Mouse (Mus musculus) embryo, embryonic 11 days (tissue): ENCODE results near the gene Ankrd39.
A peak's percentile ranks its signal among the peaks of the same experiment; 100 is the strongest.

Experiments used
- DNase-seq: peaks from one replicate; pipeline ENCODE4 v3.0.0-alpha.2; 2015

Gene Ankrd39

DNA sequence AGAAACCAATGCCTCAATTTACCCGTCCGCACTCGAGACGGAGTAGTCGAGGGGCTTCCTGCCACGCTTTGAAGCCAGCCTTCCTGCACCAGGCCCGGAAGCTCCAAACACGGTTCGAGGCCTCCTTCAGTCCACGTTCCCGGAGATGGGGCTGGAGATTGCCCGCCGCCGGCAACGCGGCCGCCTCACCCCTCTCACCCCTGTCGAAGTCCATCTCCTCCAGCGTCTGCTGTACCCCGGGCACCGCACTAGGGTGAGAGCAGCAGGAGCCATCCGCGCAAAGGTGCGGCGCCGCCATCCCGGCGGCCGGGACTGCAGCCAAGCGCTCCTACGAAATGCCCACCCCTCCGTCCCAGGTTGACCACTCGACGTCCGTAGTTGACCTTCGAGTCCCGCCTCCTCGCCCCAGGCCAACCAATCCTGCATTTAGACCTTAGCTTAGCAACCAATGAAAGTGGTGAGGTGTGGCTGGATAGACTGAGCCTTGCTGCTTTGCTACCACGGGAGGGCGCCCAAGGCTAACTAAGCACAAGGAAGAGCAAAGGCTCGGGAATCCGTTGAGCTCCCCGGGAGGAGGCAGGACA is at the start of gene Ankrd39:
Ankrd39 (minus strand) TSS at position 558 of the 584 bp plus-strand sequence.
- peak; percentile 98 for DNase-seq

DNA sequence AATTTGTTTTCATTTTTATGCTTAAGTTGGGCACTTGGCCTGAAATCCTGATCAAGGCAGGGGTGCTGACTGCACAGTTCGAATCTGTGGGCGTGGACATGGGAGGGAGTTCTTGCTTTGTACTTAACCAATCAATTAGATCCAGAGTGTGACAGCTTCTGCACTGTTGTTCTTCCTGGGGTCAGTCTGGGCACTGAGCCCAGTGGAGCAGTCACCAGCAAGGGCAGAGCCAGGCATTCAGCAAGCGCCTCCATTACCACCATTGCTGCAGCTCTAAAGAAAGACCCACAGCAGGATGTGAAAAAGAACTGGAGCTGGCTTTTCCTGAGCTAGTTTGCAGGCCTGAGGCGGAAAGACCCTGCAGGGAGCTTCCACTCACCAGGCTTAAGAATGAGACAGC is 48.9 kb upstream of the Ankrd39 start:
- peak; percentile 62 for DNase-seq

DNA sequence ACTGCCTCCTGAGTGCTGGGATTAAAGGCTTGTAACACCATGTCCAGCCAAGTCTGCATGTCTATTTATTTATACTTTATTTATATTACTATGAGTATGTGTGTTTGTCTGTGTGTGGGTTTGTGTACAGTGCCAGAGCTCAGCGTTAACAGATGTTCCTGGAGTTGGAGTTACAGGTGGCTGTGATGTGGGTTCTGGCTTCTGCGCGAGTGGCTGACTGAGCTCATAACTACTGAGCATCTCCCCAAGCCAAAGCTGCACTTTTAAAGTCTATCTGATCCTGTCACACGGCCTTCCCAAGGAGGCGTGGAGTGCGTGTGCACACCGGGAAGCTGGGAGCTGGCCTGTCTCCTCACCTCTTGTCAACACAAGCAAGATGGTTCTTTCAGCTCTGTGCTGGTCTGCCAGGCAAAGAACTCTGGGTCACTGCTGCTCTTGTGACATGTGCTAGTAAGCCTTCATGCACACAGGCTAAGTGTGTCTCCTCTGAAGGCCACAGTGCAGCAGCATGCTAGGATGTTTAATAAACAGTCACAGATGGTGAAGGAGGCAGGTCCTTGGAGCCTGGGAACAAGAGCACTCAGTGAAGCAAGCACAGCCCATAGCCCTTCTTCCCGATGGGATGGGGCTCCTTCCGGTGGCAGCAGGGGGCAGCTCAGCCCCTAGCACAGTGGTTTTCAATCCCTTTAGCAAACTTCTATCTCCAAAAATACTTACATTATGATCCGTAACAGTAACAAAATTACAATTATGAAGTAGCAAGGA is 48.1 kb upstream of the Ankrd39 start:
- DNase-seq, result peak; percentile 50

DNA sequence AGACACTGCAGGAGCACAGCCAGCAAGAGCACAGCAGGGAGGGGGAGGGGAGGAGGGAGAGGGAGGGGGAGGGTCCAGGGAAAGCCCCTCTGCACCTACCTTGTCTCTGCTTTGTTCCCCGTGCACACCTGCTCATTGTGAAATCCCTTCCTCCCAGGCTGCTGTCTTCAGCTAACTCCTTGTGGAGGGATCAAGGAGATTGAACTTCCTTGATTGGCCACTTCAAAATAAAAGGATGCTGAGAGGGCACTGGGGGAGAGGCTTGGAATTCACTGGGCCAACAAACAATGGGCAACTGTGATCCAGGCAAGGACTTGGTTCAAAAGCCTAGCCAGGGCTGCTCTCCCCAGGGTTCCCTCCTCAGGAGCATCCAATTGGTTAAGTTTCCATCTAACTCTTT is 45.9 kb upstream of the Ankrd39 start:
- no peak for DNase-seq

DNA sequence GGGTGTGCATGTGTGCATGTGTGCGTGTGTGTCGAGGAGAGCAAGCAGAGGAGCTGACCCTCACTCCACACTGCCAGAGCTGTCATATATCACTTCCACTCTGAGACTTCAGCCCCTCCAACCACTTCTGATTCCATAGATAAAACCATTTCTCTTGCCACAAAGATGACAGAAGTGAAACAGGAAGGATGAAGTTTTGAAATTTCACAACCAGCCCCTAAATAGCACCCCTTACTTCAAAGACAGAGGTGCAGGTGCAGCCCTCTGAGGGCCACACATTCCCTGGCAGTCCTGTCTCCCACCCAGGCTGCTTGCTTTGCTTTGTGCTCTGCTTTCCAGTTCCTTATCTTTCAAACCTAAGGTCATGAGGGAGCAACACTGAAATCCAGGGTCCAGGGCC is 44.2 kb upstream of the Ankrd39 start:
- DNase-seq, result no peak

DNA sequence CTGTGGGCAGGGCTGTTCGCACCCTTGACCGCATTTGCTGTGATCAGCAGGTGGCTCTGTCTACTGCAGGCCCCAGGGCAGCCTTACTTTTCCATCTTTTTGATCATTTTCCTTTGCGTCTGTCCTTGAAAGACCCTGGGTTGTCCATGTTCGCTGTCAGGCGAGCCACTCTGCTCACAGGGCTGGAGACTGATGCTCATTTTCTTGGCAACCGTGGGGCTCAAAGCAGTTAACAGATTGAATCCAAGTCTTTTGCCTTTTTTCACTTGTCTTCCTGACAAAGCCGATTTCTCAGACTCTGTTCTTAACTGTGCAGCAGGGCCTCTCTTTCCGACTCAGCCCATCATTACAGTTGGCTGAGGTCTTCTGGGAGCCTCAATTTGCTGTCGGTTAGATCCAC is 43.4 kb upstream of the Ankrd39 start:
- no peak for DNase-seq

DNA sequence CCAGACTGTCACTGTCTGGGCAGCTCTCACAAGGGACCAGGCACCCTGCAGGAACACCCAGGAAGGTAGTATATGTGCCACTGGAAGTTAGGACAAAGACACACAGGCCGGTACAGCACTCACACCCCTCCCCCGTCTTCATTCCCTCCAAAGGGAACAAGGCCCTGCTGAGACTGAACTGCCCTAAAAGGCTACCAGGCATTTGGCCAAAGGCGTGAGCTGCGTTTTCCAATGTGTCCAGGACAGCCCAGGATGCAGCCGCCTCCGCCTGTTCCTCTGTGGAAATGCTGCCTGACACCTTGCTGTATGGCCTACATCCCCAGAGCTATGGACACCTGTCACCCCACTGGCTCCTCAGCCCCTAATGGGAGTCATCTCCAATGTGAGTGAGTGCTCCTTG is 42.2 kb upstream of the Ankrd39 start:
- no peak for DNase-seq

DNA sequence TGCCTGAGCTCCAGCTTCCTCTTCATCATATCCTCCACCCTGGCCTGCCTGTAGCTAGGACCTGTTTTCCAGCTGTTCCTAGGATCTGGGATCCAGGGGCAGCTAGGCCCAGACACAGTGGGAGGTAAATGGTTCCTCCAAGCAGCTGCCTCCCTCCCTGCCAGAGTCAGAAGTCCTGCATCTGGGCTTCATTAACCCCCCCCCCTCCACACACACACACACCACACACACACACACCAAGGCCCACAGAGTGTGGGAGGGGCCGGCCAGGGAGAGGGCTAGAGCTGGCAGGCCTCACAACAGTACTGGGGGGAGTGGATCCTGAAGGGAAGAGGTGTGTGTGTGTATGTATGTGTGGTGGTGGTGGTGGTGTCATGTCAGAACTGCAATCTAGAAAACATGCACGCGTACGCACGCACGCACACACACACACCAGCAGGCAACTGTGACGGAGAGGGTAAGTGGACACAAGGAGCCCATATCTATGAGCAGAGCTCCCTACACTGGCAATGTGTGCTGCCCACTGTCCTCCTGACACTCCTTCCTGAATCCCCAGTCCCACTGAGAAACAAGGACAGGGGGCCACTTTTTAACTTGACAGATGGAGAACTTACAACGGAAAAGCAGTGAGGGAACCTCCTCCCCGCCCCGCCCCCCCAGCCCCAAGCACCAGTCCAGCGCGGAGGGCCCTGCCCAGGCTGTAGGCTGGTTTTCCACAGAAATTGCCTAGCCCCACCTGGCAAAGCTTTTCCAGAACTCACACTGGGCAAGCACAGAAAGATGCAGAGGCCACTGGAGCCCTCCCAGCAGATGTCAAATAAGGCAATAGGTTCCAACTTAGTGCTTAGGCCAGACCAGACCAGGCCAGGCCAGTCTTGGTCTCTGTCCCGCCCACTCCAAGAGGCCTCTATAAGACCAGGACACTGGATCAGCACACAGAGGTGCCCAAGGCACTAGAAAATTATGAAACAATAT is 41.5 kb upstream of the Ankrd39 start:
- peak; percentile 81 for DNase-seq

DNA sequence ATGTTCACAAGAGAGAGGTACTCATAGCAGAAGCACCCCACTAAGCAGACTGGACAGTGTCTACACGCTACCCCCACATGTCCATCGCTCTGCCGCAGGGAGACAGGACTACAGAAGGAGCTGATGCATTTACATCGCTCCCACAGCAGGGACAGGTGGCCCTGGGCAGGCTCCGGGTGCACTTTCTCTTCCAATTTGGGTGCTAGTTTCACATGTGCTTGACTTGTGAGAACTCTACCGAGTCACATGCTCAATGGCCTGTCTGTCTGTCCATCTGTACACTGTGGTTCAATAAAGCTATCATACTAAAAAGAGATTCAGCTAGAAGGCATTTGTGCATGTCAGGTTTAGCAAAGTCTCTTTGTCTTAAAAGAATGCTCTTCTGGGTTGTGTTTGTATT is 40.6 kb upstream of the Ankrd39 start:
- DNase-seq, result no peak

DNA sequence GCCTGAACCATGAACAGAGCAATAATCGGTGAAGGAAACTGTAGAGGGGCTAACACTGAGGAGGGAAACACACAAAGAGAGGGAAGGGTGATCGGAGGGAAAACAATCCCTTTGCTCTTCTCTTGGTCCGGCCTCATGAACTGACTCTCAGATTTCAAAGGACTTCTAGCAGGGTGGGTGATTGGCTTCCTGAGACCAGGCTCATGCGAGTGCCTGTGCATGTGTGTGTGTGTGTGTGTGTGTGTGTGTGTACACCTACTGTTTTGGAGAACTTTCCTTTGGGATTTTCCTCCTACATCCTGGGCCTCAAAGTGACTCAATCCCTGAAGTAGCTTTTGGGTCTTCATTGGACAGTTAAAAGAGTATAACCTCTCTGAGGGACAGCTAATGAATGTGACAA is 39.0 kb upstream of the Ankrd39 start:
- peak; percentile 41 for DNase-seq

DNA sequence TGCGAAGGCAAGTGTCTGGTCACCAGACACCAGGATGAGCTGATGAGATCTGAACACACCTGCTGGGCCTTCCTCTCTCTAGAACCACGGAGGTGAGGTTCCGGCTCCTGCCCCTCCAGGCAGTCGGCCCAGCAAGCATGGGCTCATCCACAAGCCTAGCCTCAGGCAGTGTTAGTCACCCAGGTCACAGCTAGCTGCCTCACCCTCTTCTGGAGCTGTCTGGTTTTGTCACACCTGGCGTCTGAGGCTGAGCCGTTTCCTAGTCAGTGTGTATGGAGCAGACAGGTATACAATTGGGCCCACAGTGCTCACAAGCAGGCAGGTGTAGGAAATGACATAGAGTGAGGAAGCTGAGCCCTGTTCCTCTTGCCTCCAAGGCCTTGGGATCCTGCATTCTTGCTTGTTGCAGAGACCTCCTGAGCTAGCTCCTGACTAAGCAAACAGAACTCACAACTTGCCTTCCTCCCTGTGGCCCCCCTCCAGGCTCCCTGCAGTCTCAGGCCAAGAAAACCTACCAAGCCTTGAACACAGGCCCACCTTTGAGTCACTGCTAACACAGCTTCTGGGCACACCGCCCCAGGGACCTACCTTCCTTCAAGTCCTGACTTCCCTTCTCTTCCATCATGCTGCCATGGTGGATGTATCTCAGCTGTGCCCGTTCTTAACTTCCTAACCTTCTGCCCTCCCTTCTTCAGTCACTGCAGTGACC is 36.3 kb upstream of the Ankrd39 start:
- DNase-seq, result no peak

DNA sequence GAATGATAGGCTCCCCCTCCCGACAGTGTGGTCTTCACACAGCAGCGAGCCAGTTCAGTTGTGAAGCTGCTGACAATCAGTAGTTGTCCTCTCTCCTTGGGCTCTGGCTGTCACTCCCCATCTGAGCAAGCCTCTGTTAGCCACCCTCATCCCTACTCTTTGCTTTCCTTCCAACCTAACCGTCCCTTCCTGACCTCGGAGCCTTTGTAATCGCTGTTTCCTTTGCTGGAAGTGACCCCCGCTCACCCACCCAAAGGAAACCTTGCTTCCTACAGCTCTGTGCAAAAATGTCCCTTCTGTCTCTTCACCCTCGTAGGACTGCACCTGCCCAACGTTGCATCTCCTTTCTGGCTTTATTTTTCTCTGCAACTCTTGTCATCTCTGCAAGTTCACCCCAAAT is 35.0 kb upstream of the Ankrd39 start:
- no peak for DNase-seq

DNA sequence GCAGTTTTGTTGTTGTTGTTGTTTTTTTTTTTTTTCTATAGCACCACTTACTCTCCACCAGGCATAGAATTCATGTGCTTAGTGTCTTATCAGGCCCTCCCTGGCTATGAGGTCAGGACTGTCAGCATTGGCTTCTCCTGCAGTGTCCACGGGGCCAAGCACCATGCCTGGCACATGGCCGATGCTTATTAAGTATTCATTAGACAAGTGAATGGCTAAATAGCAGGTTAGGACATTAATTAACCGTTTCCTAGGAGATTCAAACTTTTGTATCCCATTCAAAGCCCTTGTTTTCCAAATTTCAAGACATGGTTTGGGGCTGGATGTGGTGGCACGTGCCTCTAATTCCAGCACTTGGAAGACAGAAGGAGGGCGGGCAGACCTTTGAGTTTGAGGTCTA is 34.0 kb upstream of the Ankrd39 start:
- no peak for DNase-seq

DNA sequence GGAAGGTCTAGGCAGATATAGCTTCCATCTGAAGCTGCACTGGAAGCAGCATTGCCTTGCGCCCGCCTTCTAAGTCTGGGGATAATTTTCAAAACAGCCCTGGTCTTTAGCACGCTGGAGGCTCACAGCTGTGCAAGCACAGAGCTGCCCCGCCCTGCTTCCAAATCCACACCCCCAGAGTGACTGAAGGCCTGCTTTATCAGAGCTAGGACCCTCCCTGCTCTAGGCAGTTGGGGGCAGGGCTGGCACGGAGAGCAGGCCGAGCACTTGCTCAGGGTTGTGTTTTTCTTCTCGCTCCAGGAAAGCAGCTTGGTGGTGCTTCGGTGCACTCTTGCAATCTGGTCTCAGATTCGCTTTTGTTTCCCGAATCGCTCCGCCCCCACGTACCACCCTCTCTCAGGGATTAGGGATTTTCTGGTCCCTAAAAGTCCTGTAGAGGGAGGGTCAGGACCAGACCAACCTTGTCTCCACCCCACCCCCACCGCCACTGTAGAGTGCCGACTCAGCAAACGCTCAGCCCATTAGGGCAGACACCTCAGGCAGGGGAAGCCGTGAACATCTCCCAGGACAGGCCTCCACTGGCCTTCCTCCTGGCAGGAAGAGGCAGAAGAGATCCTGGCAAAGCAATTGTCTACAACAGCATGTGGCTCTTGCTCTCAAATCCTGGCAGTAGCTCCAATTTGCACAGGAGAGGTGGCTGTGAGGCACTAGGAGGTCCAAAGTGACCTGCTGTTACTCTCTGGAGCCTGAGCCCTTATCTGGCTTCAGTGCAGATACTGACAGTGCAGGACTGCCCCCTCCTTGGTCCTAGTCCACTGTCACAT is 33.4 kb upstream of the Ankrd39 start:
- peak; percentile 89 for DNase-seq

DNA sequence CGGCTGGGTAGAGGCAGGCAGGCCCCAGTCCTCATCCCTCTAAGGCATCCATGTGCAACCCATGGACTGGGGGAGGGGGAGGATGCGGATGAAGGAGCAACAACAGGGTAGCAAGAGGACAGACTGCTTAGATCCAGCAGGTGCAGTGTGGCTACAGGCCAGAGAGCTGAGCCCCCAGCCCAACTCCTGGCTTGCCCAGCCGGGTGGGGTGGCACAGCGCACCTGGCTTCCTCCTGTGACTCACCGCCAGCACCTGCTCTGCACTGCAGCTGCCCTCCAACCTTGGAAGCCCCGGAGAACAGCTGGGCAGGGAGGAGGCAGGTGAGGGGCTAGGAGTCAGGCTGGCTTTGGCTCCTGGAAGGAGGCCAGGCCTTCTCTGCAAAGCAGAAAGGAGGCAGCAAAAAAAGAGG is 32.7 kb upstream of the Ankrd39 start:
- DNase-seq, result no peak

DNA sequence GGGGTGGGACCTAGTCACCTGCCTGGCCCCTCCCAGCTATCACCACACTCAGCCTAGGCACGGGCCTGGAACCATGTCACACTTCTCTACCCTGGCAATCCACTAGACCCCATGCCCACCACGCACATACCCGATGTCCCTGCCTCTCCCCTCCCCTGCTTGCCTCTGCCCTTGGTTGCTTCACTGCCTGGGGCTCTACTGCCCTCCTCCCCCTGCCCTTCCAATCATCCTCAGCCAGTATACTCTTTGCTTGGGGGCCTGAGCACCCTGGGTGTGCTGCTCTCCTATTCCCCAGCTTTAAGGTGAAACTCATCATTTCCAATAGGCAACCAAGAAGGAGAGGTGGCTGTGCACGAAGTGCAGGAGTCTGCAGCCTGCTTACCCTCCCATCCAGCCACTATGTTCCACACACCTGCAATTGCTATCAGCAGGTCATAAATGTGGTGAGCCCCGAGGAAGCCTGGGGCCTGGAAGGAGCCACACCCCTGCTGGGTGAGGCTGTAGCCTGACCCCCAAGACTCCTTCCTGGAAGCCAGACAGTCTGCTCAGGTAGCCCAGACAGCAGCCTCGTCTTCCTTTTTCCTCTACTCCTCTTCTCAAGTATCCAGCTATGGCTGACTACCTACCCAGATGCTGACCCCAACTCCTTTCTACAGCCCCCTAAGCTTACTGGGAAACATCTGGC is 29.9 kb upstream of the Ankrd39 start:
- DNase-seq, result no peak

DNA sequence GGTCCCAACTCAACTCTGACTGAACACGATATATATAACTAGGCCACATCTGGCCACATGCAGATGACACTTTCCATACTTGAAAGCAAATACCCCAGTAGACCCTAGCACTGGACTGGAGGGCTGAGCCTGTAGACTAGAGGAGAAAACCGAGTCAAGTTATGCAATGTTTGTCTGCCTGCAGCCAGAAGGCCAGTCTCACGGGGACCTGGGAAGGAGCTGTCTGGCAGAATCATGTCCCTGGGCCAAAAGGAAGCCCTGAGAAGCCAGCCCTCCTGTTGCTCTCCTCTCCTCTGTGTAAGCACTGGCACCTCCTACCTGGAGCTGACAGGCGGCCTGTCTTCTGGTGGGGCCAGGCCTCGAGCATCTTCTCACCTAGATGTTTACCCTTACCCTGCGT is 28.1 kb upstream of the Ankrd39 start:
- DNase-seq, result no peak

DNA sequence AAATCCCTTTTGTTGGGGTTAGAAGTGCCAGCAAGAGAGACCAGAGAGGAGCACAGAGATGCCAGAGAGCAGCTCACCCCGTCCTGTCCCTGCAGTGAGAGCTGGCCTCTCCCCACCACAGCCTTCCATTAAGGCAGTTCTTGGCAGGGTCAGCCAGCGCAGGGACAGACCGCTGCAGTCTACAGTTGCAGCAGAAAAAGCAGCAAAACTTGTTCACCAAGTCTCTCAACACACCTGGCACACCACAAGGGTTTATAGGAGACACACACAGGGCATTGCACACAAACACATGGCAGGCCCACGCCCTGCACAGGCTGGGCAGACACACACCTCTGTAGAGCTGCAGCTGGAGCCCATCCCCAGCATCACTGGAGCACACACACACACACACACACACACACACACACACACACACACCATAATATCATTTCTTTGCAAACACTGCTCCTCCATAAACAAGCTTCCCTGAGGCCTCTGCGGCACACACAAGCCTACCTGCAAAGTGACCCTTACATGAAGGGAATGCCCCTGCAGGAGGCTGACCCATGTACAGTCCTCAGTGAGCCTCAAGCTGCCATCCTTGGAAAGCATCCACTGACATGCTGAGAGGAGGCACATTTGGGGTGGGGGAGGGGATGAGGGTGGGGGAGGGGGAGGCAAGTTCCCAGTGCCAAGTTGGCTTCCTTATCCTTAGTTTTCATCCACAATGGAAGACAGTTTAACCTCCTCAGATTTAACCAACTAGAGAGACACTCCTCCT is 27.1 kb upstream of the Ankrd39 start:
- DNase-seq, result no peak

DNA sequence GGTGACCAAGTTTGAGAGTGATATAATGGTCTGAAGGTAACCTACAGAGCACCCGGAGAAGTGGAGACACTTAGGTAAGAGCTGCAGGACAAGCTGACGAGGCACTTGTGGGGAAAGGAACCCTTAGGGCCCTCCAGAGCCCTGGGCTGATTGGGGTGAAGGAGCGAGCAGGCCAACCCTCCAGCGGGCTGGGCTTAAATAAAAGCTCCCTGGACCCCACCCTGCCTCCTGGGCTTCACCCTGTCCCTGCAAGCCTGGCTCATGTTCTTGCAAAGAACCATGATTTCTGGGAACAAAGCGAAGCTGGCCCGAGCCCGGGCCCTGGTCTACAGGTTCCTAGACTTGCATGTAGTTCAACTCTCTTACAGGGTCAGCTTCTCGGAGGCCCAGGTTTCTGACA is 26.3 kb upstream of the Ankrd39 start:
- DNase-seq, result no peak

DNA sequence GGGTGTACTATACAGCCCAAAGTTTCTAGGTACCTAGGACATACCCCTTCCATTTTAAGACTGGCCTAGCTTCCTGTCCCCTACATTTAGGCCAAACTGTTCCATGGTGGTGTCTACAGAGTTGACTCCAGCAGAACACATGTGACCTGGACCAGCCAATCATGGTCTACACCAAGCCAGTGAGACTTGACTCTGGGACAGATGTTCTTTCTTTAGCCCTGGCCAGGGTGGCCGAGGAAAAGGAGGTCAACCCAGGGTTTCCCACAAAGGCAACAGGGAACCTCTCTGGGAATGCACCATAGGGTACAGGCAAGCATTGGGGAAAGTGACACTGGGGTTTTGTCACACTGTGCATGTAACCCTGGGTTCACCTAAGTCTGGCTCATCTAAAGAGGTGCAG is 25.5 kb upstream of the Ankrd39 start:
- no peak for DNase-seq
